Mouse (Mus musculus) embryo, embryonic 11.5 days (tissue): Measurements from ENCODE around the gene Tm6sf2.
A peak's percentile ranks its signal among the peaks of the same experiment; 100 is the strongest.

Experiments
- DNase-seq: peaks from one replicate; pipeline ENCODE4 v3.0.0-alpha.2; 2012; ENCODE audit warnings: low read depth, low spot score

Gene Tm6sf2

DNA sequence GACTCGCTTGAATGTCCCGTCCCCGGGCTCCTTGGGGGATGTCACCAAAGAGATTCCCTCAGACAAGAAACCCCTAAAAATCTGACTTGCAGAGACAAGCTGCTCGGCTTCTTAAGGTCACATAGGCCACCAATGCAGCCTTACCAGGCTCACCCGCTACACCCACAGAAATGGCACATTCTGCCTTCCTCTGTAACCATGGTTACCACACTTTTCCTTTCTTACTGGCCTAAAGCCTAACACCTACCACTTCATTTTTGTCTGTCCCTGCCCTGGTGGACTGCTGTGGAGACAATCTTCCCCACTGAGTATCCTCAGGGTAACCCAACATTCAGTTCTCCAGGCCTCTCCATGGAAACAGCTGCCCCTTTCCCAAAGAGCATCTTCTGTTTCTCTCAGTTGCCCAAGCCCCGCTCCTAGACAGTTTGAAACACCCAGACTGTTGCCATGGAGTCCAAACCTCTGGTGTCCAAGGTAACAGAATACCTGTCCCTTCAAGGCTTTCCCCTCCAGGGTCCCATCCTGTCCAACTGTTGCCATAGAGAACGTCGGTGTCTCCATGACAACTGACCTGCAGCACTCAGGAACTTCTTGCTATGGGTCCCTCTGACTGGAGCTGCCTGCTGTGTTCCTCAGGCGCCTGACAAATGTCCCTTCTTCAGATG, 16.7 kb downstream of the Tm6sf2 start:
- no peak for DNase-seq

GRCm38 (mm10) chr8:70092786-70093185, 20.1 kb downstream of the Tm6sf2 start:
- DNase-seq, result no peak

GRCm38 (mm10) chr8:70099276-70099675, 26.6 kb downstream of the Tm6sf2 start:
- DNase-seq, result no peak

DNA sequence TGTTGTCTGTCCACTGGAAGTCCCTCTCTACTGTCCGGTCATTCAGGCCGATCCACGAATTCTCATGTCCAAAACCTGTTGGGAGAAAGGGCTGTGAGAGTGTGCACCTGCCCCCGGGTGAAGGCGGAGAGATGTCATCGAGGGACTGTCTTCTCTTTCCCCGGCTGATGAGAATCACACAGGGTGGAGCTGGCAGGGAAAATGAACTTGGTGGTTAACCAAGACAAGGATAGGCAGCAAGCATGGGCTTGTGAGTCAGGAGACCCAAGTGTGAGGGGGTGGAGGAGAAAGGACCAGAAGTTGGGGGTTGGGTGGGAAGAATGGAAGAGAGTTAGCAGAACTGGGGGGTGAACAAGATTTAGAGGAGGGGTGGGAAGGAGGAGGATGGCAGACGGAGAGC, 27.5 kb downstream of the Tm6sf2 start:
- no peak for DNase-seq

GRCm38 (mm10) chr8:70104506-70104905, 31.8 kb downstream of the Tm6sf2 start:
- no peak for DNase-seq

- DNase-seq, result no peak
These were observed 32.2 kb downstream of the Tm6sf2 start for GRCm38 (mm10) chr8:70104922-70105321.

GRCm38 (mm10) chr8:70110451-70110850, 37.7 kb downstream of the Tm6sf2 start:
- no peak for DNase-seq

DNA sequence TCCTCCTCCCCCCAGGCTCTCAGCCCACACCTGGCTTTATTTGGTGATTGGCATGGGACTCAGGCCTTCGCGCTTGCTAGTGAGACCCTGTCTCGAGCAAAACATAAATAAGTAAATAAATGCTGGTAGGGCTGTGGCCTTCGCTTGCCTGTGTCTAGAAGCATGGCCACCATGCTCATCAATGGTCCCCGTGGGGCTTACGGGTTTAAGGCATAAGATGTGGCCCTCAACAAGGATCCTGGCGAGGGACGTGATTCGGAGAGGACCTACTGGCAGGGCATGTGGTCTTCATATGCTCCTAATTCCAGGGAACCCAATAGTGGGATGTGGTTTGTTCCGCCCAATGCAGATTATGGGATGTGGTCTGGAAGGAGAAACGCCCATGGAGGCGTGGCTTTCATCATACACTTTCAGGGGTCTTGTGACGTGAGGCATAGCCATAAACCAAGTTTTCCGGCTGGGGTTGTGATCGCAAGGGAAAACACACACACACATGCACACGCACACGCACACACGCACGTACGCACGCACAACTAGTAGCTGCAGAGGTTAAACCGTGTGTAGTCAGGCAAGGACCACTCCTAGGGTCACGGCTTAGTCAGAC, 38.6 kb downstream of the Tm6sf2 start:
- no peak for DNase-seq

- no peak for DNase-seq
These were observed 39.8 kb downstream of the Tm6sf2 start for GRCm38 (mm10) chr8:70112401-70113016.

DNA sequence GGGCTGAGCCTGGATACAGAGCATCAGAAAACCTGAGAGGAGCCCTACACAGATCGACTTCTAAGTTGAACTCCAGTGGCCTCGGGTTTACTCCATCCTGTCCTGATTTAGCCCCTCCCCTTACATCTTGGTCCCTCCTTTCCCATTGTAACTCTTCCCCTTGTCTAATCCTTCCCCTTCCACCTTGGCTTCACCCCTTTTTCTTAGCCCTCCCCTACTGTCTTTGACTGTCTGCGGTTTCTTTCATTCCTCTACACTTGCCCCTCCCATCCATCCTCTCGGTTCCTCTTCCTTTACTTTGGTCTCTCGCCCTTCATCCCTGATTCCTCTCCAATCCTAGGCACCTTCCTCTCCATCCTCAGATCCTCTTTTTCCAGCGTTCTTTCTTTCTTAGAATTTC, 41.8 kb downstream of the Tm6sf2 start:
- DNase-seq, result no peak

GRCm38 (mm10) chr8:70114892-70115291, 42.2 kb downstream of the Tm6sf2 start:
- no peak for DNase-seq

- DNase-seq, result peak; percentile 52
These were observed 44.9 kb downstream of the Tm6sf2 start for GRCm38 (mm10) chr8:70117611-70118010.

DNA sequence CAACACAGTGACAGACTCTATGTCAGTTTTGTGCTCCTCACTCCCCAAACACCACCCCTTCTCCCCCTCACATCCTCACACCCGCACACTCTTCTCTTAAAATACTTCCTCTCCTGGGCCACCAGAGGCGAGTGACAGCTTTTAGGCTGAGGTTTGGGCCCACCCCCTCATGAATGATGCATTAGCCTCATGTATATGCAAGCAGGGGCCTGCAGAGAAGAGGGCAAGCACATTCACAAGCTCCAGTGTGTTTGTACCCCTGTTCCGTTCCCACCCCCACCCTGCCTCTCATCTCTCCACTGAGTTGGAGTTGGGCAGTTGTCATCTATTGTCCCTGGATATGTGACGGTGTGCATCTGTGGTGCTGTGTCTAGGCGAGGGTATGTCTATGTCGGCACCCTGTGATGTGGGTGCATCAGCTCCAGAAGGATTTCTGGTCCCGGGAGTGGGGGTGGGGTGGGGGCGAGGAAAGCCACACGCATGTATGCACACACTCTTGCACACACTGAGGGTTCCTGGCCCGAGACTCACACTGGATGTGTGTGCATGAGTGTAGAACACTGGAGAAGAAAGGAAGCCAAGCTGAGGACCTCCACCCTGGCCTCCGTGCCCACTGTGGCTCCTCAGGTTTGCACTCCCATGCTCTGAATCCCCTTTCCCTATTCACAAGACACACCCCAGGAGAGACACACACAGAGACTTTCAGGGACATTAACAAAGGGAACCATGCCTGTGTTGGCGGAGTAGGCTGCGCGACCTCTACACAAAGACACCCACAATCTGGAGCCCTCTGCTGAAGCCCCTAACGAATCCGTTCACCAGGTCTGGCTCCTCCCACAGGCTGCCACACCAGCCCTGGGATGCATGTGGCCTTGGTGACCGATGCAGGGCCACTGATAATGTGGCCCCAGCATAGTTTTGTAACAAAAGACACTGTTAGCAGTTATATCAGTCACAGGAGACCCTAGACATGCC, 46.3 kb downstream of the Tm6sf2 start:
- DNase-seq, result no peak

DNA sequence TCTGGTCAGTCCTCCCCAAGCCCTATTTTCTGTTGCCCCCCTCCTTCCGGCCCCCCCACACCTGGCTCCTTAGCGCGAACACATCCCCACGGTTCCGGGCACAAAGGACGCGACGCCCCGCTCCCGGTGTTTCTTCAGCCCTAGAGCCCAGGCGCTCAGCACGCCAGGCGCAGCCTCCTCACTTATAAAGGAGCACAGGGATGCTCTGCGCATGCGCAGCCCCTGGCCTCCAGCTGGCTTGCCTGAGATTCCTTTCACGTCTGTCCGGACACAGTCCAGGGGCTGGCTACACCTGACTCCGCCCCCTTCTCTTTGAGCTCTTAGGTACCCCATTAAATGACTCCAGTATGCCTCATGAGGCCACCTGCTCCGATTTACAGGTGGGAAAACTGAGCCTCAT, 47.9 kb downstream of the Tm6sf2 start, which contains the start of gene Ncan:
TSS of gene Ncan (minus strand) at position 207 of the 400 bp plus-strand sequence.
- DNase-seq, result peak; percentile 78

DNA sequence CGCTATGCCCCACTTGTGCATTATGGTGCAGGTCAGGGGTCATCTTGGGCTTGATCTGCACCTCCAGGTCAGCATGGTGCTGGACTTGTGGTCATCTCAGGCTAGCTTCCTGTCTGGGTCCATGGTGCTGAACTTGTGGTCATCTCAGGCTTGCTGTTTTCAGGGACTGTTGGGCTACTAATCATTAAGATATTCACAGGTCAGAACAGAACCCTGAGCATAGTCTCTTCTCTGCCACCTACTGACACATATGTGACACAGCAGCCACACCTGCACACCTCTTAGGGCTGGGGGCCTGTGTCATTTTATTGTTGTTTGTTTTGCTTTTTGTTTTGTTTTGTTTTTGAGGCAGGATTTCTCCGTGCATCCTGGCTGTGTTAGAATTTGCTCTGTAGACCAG, 50.1 kb downstream of the Tm6sf2 start:
- no peak for DNase-seq

GRCm38 (mm10) chr8:70124992-70125391, 52.3 kb downstream of the Tm6sf2 start:
- DNase-seq, result no peak

DNA sequence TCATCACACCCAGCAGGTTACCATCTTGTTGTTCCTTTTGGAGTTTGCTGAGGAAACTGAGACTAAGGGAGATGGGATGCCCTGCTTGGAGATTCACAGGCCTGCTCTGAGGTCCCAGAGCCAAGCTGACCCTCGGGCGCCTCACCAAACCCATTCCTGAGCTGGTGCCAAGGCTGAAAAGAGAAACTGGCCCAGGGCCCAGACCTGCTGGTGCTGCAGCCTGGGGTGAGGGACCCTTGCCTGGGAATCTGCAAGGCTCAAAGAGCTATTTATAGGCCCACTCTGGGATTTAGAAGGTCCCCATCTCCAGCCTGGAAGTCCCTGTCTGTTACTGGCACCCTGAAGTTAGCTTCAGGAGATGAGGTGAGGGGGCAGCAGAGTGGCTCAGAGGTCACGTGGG, 55.7 kb downstream of the Tm6sf2 start:
- DNase-seq, result no peak

GRCm38 (mm10) chr8:70129309-70129952, 56.7 kb downstream of the Tm6sf2 start:
- no peak for DNase-seq
